Mouse (Mus musculus) hindbrain, embryonic 12.5 days (tissue): ENCODE measurements at regions not wholly inside any gene's neighbourhood (a gene's known extent, or its start where the extent isn't known, plus 50 kb on each side); places are given as distances from the start of the nearest gene placed in this dataset.

Experiments used
- ATAC-seq: fragments of 200-750 bp; cut with Nextera tagmentation; 2 replicates; pipeline ENCODE4 v1.8.0; 2017; ENCODE audit warnings: moderate TSS enrichment; ENCODE audit not compliant: low FRiP score
- H3K27ac ChIP-seq: fragments of 300-500 bp; sonication (generic); 2 replicates; pipeline ENCODE4 v1.5.1; 2016; ENCODE audit warnings: mild to moderate bottlenecking
- H3K27me3 ChIP-seq: fragments of 300-500 bp; sonication (generic); 2 replicates; pipeline ENCODE4 v1.6.1; 2016; ENCODE audit warnings: mild to moderate bottlenecking
- H3K36me3 ChIP-seq: fragments of 300-500 bp; sonication (generic); 2 replicates; pipeline ENCODE4 v1.6.1; 2016; ENCODE audit warnings: mild to moderate bottlenecking
- H3K4me1 ChIP-seq: fragments of 300-500 bp; sonication (generic); 2 replicates; pipeline ENCODE4 v1.6.1; 2016
- H3K4me2 ChIP-seq: fragments of 300-500 bp; sonication (generic); replicated peaks from 2 replicates; pipeline ENCODE4 v1.6.1; 2016; ENCODE audit warnings: mild to moderate bottlenecking
- H3K4me3 ChIP-seq: fragments of 300-500 bp; sonication (generic); 2 replicates; pipeline ENCODE4 v1.5.1; 2016; ENCODE audit warnings: mild to moderate bottlenecking
- H3K9ac ChIP-seq: fragments of 300-500 bp; sonication (generic); 2 replicates; pipeline ENCODE4 v1.6.1; 2016; ENCODE audit warnings: mild to moderate bottlenecking, moderate library complexity
- H3K9me3 ChIP-seq: fragments of 300-500 bp; sonication (generic); replicated peaks from 2 replicates; pipeline ENCODE4 v1.6.1; 2016; ENCODE audit warnings: mild to moderate bottlenecking
- WGBS: fragments of 180-500 bp; shearing (Covaris S2); methylation state at CpG from one replicate; pipeline ENCODE4 v1.1.7; 2016; 5-methylcytosine and 5-hydroxymethylcytosine counted together

GRCm38 (mm10) chr13:60054081-60054480, 123.1 kb downstream of the Gas1 start:
- no peak overlapping the region for H3K4me3 ChIP-seq
- 69% methylated on average over 9 of the region's 9 CpGs for WGBS
- H3K27ac ChIP-seq: no peak overlapping the region
- no peak overlapping the region for H3K9ac ChIP-seq
- H3K4me2 ChIP-seq: no peak overlapping the region
- no peak for ATAC-seq
- H3K4me1 ChIP-seq: peaks cover 19% of the 10 kb centered on the region
- H3K36me3 ChIP-seq: no peaks in the 10 kb centered on the region
- H3K27me3 ChIP-seq: no peaks in the 10 kb centered on the region
- H3K9me3 ChIP-seq: no peaks in the 10 kb centered on the region

GRCm38 (mm10) chr13:60051866-60052265, 125.3 kb downstream of the Gas1 start:
- no peak for ATAC-seq
- Histone ChIP-seq H3K4me3 (no peak overlapping the region), H3K9ac (no peak overlapping the region), H3K4me2 (no peak overlapping the region), H3K36me3 (no peaks in the 10 kb centered on the region), H3K4me1 (peaks cover 19% of the 10 kb centered on the region), H3K27me3 (no peaks in the 10 kb centered on the region), H3K9me3 (no peaks in the 10 kb centered on the region), H3K27ac (no peak overlapping the region)
- WGBS: 82% methylated on average over 1 of the region's 1 CpGs

GRCm38 (mm10) chr13:60050799-60051580, 126.2 kb downstream of the Gas1 start:
- H3K9me3 ChIP-seq: no peaks in the 10 kb centered on the region
- WGBS: 51% methylated on average over 9 of the region's 9 CpGs
- no peak overlapping the region for H3K27ac ChIP-seq
- H3K4me3 ChIP-seq: no peak overlapping the region
- ATAC-seq: peak; percentile 79
- H3K27me3 ChIP-seq: no peaks in the 10 kb centered on the region
- no peak overlapping the region for H3K4me2 ChIP-seq
- peaks cover 21% of the 10 kb centered on the region for H3K4me1 ChIP-seq
- no peaks in the 10 kb centered on the region for H3K36me3 ChIP-seq
- no peak overlapping the region for H3K9ac ChIP-seq

- Histone ChIP-seq H3K4me3 (no peak overlapping the region), H3K4me1 (peaks cover 32% of the 10 kb centered on the region), H3K4me2 (no peak overlapping the region), H3K27me3 (no peaks in the 10 kb centered on the region), H3K36me3 (no peaks in the 10 kb centered on the region), H3K9me3 (no peaks in the 10 kb centered on the region), H3K9ac (no peak overlapping the region), H3K27ac (no peak overlapping the region)
- WGBS: 65% methylated on average over 3 of the region's 3 CpGs
- ATAC-seq: no peak
Observed at GRCm38 (mm10) chr13:60049703-60050102, 127.5 kb downstream of the Gas1 start.

GRCm38 (mm10) chr13:60047791-60048730, 129.1 kb downstream of the Gas1 start:
- H3K4me2 ChIP-seq: no peak overlapping the region
- no peaks in the 10 kb centered on the region for H3K9me3 ChIP-seq
- no peaks in the 10 kb centered on the region for H3K27me3 ChIP-seq
- no peak overlapping the region for H3K9ac ChIP-seq
- H3K27ac ChIP-seq: no peak overlapping the region
- no peaks in the 10 kb centered on the region for H3K36me3 ChIP-seq
- ATAC-seq: no peak
- peaks cover 35% of the 10 kb centered on the region for H3K4me1 ChIP-seq
- WGBS: 63% methylated on average over 9 of the region's 9 CpGs
- H3K4me3 ChIP-seq: no peak overlapping the region

GRCm38 (mm10) chr13:60045752-60046151, 131.4 kb downstream of the Gas1 start:
- H3K9ac ChIP-seq: no peak overlapping the region
- H3K4me3 ChIP-seq: no peak overlapping the region
- 46% methylated on average over 4 of the region's 4 CpGs for WGBS
- H3K27ac ChIP-seq: no peak overlapping the region
- no peak for ATAC-seq
- H3K36me3 ChIP-seq: no peaks in the 10 kb centered on the region
- no peaks in the 10 kb centered on the region for H3K27me3 ChIP-seq
- H3K4me2 ChIP-seq: no peak overlapping the region
- no peaks in the 10 kb centered on the region for H3K9me3 ChIP-seq
- peaks cover 32% of the 10 kb centered on the region for H3K4me1 ChIP-seq

GRCm38 (mm10) chr13:60044876-60045275, 132.3 kb downstream of the Gas1 start:
- H3K4me3 ChIP-seq: no peak overlapping the region
- 35% methylated on average over 6 of the region's 6 CpGs for WGBS
- H3K4me1 ChIP-seq: peaks cover 25% of the 10 kb centered on the region
- H3K9me3 ChIP-seq: no peaks in the 10 kb centered on the region
- no peak for ATAC-seq
- no peaks in the 10 kb centered on the region for H3K27me3 ChIP-seq
- no peak overlapping the region for H3K4me2 ChIP-seq
- H3K36me3 ChIP-seq: no peaks in the 10 kb centered on the region
- no peak overlapping the region for H3K9ac ChIP-seq
- no peak overlapping the region for H3K27ac ChIP-seq

- H3K4me2 ChIP-seq: no peak overlapping the region
- no peaks in the 10 kb centered on the region for H3K9me3 ChIP-seq
- H3K27ac ChIP-seq: no peak overlapping the region
- no peaks in the 10 kb centered on the region for H3K36me3 ChIP-seq
- ATAC-seq: no peak
- H3K27me3 ChIP-seq: no peaks in the 10 kb centered on the region
- no peak overlapping the region for H3K9ac ChIP-seq
- peaks cover 17% of the 10 kb centered on the region for H3K4me1 ChIP-seq
- 73% methylated on average over 2 of the region's 2 CpGs for WGBS
- H3K4me3 ChIP-seq: no peak overlapping the region
Observed at GRCm38 (mm10) chr13:60042443-60042842, 134.7 kb downstream of the Gas1 start.

GRCm38 (mm10) chr13:60035536-60036130, 141.5 kb downstream of the Gas1 start:
- no peaks in the 10 kb centered on the region for H3K27me3 ChIP-seq
- 88% methylated on average over 7 of the region's 7 CpGs for WGBS
- H3K27ac ChIP-seq: no peak overlapping the region
- H3K4me3 ChIP-seq: no peak overlapping the region
- no peak overlapping the region for H3K9ac ChIP-seq
- H3K4me1 ChIP-seq: no peaks in the 10 kb centered on the region
- no peak for ATAC-seq
- no peaks in the 10 kb centered on the region for H3K36me3 ChIP-seq
- H3K9me3 ChIP-seq: no peaks in the 10 kb centered on the region
- H3K4me2 ChIP-seq: no peak overlapping the region

GRCm38 (mm10) chr13:60033116-60033515, 144.0 kb downstream of the Gas1 start:
- H3K4me1 ChIP-seq: no peaks in the 10 kb centered on the region
- H3K27me3 ChIP-seq: no peaks in the 10 kb centered on the region
- no peak for ATAC-seq
- no peaks in the 10 kb centered on the region for H3K36me3 ChIP-seq
- no peak overlapping the region for H3K4me3 ChIP-seq
- WGBS: 84% methylated on average over 2 of the region's 2 CpGs
- H3K9me3 ChIP-seq: no peaks in the 10 kb centered on the region
- no peak overlapping the region for H3K27ac ChIP-seq
- no peak overlapping the region for H3K9ac ChIP-seq
- no peak overlapping the region for H3K4me2 ChIP-seq

- Histone ChIP-seq H3K4me2 (no peak overlapping the region), H3K9me3 (no peaks in the 10 kb centered on the region), H3K27me3 (no peaks in the 10 kb centered on the region), H3K9ac (no peak overlapping the region), H3K4me3 (no peak overlapping the region), H3K36me3 (no peaks in the 10 kb centered on the region), H3K27ac (no peak overlapping the region), H3K4me1 (no peaks in the 10 kb centered on the region)
- WGBS: 90% methylated on average over 5 of the region's 5 CpGs
- ATAC-seq: no peak
Observed at GRCm38 (mm10) chr13:60032586-60032985, 144.6 kb downstream of the Gas1 start.

- Histone ChIP-seq H3K4me3 (no peak overlapping the region), H3K9me3 (no peaks in the 10 kb centered on the region), H3K27ac (no peak overlapping the region), H3K4me2 (no peak overlapping the region), H3K27me3 (no peaks in the 10 kb centered on the region), H3K36me3 (no peaks in the 10 kb centered on the region), H3K9ac (no peak overlapping the region), H3K4me1 (no peaks in the 10 kb centered on the region)
- no peak for ATAC-seq
- 86% methylated on average over 9 of the region's 9 CpGs for WGBS
Observed at GRCm38 (mm10) chr13:60029591-60029990, 147.6 kb downstream of the Gas1 start.
